Mouse (Mus musculus) hindbrain, embryonic 12.5 days (tissue): ENCODE measurements around the gene F2. TPM values are rescaled to one million over a fixed set of nuclear protein-coding genes. Genes with fewer than 3 reads are reported as not detected.

Source experiments
- ATAC-seq: fragments of 200-750 bp; cut with Nextera tagmentation; 2 replicates; pipeline ENCODE4 v1.8.0; 2017; ENCODE audit warnings: moderate TSS enrichment; ENCODE audit not compliant: low FRiP score
- H3K27ac ChIP-seq: fragments of 300-500 bp; sonication (generic); 2 replicates; pipeline ENCODE4 v1.5.1; 2016; ENCODE audit warnings: mild to moderate bottlenecking
- H3K27me3 ChIP-seq: fragments of 300-500 bp; sonication (generic); 2 replicates; pipeline ENCODE4 v1.6.1; 2016; ENCODE audit warnings: mild to moderate bottlenecking
- H3K36me3 ChIP-seq: fragments of 300-500 bp; sonication (generic); 2 replicates; pipeline ENCODE4 v1.6.1; 2016; ENCODE audit warnings: mild to moderate bottlenecking
- H3K4me1 ChIP-seq: fragments of 300-500 bp; sonication (generic); 2 replicates; pipeline ENCODE4 v1.6.1; 2016
- H3K4me2 ChIP-seq: fragments of 300-500 bp; sonication (generic); replicated peaks from 2 replicates; pipeline ENCODE4 v1.6.1; 2016; ENCODE audit warnings: mild to moderate bottlenecking
- H3K4me3 ChIP-seq: fragments of 300-500 bp; sonication (generic); 2 replicates; pipeline ENCODE4 v1.5.1; 2016; ENCODE audit warnings: mild to moderate bottlenecking
- H3K9ac ChIP-seq: fragments of 300-500 bp; sonication (generic); 2 replicates; pipeline ENCODE4 v1.6.1; 2016; ENCODE audit warnings: mild to moderate bottlenecking, moderate library complexity
- H3K9me3 ChIP-seq: fragments of 300-500 bp; sonication (generic); replicated peaks from 2 replicates; pipeline ENCODE4 v1.6.1; 2016; ENCODE audit warnings: mild to moderate bottlenecking
- WGBS: fragments of 180-500 bp; shearing (Covaris S2); methylation state at CpG from one replicate; pipeline ENCODE4 v1.1.7; 2016; 5-methylcytosine and 5-hydroxymethylcytosine counted together
- polyA plus RNA-seq: library from polyadenylated mRNA; unstranded; fragments of >200 nt; fragmentation: Nextera tagmentation; extraction: Ambion mirVana; gene quantifications from 2 replicates; pipeline ENCODE4 v1.2.1, GENCODE M21; 2016

The F2 gene
- polyA plus RNA-seq, 1 experiment from 2014 or later: 0.23 TPM

DNA sequence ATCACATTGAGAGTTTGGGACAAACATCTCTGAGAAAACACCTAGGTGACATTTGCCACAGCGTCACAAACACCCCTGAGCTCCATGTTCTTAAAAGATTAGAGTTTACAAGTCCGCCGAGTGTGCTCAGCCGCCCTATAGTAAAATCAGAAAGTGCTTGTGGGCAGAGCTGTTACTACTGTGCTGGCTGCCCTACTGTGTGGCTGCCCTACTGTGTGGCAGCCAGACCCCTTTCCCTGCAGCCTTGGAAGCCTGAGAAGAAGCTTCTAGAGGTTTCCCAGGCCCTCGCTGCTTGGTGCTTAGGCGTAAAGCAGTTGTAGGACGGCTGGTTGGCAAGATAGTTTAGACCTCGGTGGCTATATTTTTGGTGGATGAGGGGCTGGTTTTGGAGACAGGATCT is 23.4 kb upstream of the F2 start:
- WGBS: 95% methylated on average over 8 of the region's 8 CpGs
- Histone ChIP-seq H3K4me1 (no peaks in the 10 kb centered on the region), H3K27ac (no peak overlapping the region), H3K9ac (no peak overlapping the region), H3K36me3 (peaks cover 79% of the 10 kb centered on the region), H3K27me3 (no peaks in the 10 kb centered on the region), H3K9me3 (no peaks in the 10 kb centered on the region), H3K4me3 (no peak overlapping the region), H3K4me2 (no peak overlapping the region)
- ATAC-seq: no peak

DNA sequence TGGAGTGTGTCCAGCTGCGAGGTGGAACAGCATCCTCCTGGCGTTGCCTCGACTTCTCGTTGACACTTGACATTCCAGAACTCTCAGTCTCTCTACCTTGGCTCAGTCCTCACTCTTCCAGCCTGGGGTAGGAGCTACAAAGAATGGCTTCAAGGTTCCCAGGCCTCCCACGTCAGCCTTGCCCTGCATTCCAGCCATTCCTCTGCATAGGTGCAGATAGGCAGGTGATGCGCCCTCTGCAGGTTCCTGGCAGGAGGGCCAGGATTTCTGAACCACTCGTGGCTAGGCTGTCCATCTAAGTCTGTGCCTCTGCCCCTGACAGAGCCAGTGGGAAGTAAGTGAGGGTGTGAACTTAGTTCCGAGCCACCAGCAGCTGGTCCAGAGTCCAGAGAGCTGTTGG is 20.6 kb upstream of the F2 start:
- WGBS: 82% methylated on average over 8 of the region's 8 CpGs
- ATAC-seq: no peak
- H3K9me3 ChIP-seq: no peaks in the 10 kb centered on the region

DNA sequence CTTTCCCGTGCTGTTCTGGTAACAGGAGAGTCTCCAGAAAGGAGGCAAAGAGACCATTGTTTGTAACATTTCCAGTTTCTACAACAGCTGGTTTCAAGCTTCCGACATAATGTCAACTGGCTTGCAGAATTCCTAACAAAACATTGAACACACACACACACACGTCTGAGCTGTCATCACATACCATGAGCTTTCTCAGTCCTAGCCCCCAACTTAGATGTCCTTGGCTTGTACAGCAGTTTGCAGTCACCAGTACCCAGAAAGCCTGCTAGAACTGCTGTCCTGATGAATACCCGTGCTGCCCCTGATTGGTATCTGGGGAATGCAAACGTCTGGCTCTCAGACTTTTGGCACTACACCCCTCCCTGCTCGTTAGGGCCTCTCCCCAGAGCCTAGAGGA is 19.6 kb upstream of the F2 start:
- peaks cover 59% of the 10 kb centered on the region for H3K36me3 ChIP-seq
- H3K4me3 ChIP-seq: no peak overlapping the region
- no peak overlapping the region for H3K9ac ChIP-seq
- H3K27me3 ChIP-seq: no peaks in the 10 kb centered on the region
- ATAC-seq: no peak
- H3K4me1 ChIP-seq: peaks cover 8% of the 10 kb centered on the region
- H3K9me3 ChIP-seq: no peaks in the 10 kb centered on the region
- no peak overlapping the region for H3K4me2 ChIP-seq
- H3K27ac ChIP-seq: no peak overlapping the region
- 81% methylated on average over 6 of the region's 6 CpGs for WGBS

More for the DNA sequence above, 20.6 kb upstream of the F2 start:
- H3K36me3 ChIP-seq: peaks cover 69% of the 10 kb centered on the region
- H3K9ac ChIP-seq: no peak overlapping the region
- no peak overlapping the region for H3K4me3 ChIP-seq
- H3K4me2 ChIP-seq: no peak overlapping the region
- peaks cover 5% of the 10 kb centered on the region; the same call in 1 of the 2 replicates for H3K4me1 ChIP-seq
- no peaks in the 10 kb centered on the region for H3K27me3 ChIP-seq
- H3K27ac ChIP-seq: no peak overlapping the region

DNA sequence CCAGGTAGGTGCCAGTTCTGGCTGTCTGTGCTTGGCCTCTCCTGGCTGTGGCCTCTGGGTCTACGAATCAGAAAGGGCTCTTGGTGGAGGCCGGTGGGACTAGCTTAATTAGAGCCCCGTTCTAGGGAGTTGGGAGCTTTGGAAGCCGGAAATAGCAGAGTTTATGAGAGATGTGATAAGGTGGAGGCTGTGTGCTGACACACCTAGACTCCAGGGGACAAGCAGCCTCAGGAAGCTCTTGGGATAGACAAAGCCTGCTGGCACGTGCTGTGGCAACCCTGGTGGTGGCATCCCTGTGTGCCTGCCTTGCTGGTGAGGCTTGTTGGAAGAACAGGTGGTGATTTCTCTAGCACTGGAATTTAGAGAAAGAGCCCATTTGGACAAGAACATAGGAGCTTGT is 19.2 kb upstream of the F2 start:
- H3K9ac ChIP-seq: no peak overlapping the region
- no peaks in the 10 kb centered on the region for H3K9me3 ChIP-seq
- H3K36me3 ChIP-seq: peaks cover 59% of the 10 kb centered on the region
- no peak overlapping the region for H3K4me3 ChIP-seq
- no peaks in the 10 kb centered on the region for H3K27me3 ChIP-seq
- no peak overlapping the region for H3K4me2 ChIP-seq
- peaks cover 12% of the 10 kb centered on the region for H3K4me1 ChIP-seq
- H3K27ac ChIP-seq: no peak overlapping the region
- ATAC-seq: no peak
- WGBS: 95% methylated on average over 5 of the region's 5 CpGs

DNA sequence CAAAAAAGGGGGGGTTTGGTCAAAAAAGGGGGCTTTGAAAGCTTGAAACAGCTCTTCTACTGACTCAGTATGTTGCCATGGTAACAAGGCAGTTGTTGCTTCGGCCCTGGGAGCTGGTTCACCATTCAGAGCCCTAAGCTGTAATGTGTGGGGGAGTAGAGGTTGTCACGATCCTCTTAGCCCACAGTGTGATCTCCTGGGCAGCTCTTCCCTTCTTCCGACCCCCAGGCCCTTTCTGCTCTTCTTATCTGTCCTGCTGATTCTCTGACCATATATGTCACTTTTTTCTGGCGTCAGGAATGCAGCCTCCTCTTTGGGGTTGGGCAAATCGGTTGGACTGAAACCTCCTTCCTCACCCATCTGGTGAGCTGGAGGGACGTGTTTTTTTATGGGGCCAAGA is 16.6 kb upstream of the F2 start:
- H3K27me3 ChIP-seq: no peaks in the 10 kb centered on the region
- WGBS: 55% methylated on average over 6 of the region's 6 CpGs

DNA sequence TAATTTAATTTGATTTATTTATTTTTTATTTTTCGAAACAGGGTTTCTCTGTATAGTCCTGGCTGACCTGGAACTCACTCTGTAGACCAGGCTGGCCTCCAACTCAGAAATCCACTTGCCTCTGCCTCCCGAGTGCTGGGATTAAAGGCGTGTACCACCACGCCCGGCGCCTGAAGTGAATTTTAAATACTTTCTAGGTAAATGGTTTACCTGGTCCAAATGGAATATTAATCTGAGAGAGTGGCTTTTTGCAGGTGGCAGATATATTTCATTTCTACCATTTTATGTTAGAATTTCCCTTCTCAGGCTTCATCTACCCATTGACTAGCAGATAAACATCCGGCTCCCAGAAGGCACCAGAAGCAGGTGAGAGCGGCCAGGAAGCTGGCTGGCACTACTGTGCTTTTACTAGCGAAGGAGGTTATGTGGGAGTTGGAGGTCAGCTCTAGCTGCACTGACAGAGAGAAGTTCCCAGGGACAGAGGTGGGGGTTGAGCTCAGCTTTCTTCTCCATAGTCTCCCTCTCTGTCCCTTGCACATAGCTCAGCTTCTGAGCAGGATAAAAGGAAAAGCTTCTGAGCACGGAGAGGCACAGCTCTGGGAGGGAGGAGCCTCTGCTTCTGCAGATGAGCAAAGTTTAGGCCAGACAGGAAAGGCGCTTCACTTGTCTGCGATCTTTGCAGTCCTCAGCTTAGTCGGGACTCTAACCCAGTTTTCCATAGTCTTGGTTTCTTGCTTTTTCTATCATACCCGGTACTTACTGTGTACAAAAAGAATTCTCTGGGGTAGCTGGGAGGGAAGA is 15.4 kb upstream of the F2 start:
- peaks cover 48% of the 10 kb centered on the region for H3K36me3 ChIP-seq
- peaks cover 20% of the 10 kb centered on the region for H3K4me1 ChIP-seq
- ATAC-seq: no peak
- H3K9me3 ChIP-seq: no peaks in the 10 kb centered on the region
- 89% methylated on average over 14 of the region's 14 CpGs for WGBS
- no peaks in the 10 kb centered on the region for H3K27me3 ChIP-seq
- no peak overlapping the region for H3K9ac ChIP-seq
- no peak overlapping the region for H3K4me2 ChIP-seq
- no peak overlapping the region for H3K4me3 ChIP-seq
- H3K27ac ChIP-seq: no peak overlapping the region

More for the DNA sequence above, 16.6 kb upstream of the F2 start:
- no peak for ATAC-seq
- Histone ChIP-seq H3K9me3 (no peaks in the 10 kb centered on the region), H3K4me1 (peaks cover 20% of the 10 kb centered on the region), H3K4me2 (no peak overlapping the region), H3K9ac (no peak overlapping the region), H3K4me3 (no peak overlapping the region), H3K27ac (no peak overlapping the region), H3K36me3 (peaks cover 48% of the 10 kb centered on the region)

DNA sequence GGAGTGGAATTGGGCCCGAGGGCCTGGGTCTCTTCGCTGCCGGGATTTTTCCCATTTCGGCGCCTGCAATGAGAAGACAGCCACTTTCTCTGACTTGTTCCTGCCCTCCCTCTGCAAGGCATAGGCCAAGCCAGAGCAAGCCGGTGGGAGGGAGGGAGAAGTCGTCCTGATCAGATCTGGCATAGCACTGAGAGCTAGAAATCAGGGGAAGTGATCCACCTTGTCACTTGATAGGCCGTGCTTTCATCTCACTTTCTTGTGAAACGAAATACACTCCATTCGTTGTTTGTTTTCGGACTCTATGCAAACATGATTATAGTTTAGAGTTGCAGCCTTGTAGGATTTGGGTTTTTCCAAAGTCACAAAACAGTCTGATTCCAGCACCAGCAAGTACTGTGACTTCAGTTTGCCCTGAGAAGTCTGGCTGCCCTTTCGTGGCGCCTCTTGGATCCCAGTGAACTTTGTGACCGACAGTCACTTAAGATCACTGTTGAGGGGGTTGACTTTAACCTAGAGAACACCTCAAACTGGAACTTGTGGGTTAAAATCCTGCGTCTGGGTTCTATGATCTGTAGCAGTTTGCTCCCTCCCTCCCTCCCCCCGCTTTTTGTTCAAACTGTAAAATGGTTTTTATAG is 14.3 kb upstream of the F2 start:
- H3K4me3 ChIP-seq: peak overlapping the region; percentile 91
- no peaks in the 10 kb centered on the region for H3K27me3 ChIP-seq
- H3K9me3 ChIP-seq: no peaks in the 10 kb centered on the region
- 22% methylated on average over 16 of the region's 16 CpGs for WGBS
- H3K9ac ChIP-seq: peak overlapping the region; percentile 74
- ATAC-seq: peak; percentile 62
- H3K4me1 ChIP-seq: peaks cover 20% of the 10 kb centered on the region
- peak overlapping the region; percentile 76 for H3K27ac ChIP-seq
- H3K4me2 ChIP-seq: peak overlapping the region; percentile 91
- H3K36me3 ChIP-seq: peaks cover 50% of the 10 kb centered on the region

DNA sequence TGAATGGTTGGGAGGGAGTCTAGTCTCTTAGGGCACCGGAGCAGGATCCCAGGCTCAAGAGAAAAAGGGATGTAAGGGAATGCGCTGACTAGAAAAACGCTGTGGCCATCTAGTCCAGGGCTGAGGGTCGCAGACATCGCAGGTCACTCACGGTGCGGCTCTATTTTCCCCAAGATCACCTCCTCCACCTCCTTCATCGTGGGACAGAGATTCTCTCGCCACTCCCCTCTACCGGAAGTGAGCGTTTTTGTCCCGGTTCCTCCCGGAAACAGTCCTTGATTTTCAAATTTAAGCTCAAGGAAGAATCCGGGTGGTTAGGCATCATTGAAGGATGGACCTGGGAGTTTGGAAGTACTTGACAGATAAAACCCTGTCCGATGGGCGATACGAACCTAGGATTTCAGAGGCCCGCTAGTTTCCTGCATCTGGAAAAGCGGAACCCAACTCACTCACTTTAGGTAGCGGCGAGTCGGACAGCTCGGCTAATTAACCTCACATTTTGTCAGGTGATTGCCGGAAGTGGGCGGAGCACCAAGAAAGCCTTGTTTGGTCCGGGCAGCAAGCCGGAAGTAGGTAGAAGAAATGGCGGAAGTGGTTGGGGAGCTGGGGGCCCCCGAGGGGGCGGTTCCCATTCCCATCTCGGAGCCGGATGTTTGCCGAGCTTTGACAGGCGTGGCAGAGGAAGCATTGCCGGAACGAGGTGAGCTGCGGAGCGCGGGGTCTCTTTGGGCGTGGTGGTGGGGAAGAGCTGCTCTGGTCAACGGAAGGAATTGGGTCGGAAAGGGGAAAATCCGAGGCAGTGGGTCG is 13.5 kb upstream of the F2 start, which contains the start of the genes Zfp408 and Arhgap1:
TSS of gene Zfp408 (minus strand) at position 239 of the 807 bp plus-strand sequence.
TSS of gene Arhgap1 (plus strand) at position 308 of the 807 bp plus-strand sequence.
- H3K27me3 ChIP-seq: no peaks in the 10 kb centered on the region
- peak within 1 kb of the TSS; percentile 91 for H3K4me2 ChIP-seq
- 0% methylated on average over 44 of the region's 44 CpGs for WGBS
- peak within 1 kb of the TSS; percentile 76 for H3K27ac ChIP-seq
- peak within 1 kb of the TSS; percentile 91 for H3K4me3 ChIP-seq
- H3K9ac ChIP-seq: peak within 1 kb of the TSS; percentile 97
- H3K36me3 ChIP-seq: peaks cover 50% of the 10 kb centered on the region
- no peaks in the 10 kb centered on the region for H3K9me3 ChIP-seq
- peaks cover 20% of the 10 kb centered on the region for H3K4me1 ChIP-seq
- peak; percentile 93 for ATAC-seq

DNA sequence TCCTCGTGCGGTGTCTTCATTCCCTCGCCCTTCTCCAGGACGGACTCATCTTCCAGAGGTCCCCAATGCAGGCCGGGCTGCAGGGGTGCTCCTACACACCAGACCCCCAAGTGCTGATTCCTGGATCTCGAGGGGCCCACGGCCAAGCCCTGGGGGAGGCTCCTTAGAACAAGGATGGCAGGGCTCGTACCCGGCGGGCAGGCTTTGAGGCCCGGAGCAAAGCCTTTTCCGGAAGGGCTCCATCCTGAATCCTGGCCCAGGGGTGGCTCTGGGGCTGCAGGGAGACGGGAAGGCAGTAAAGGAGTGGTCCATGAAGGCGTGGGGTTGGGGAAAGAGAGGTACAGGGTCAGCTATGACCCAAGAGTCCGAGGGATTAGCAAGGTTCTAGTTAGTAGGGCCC is 12.9 kb upstream of the F2 start:
- Histone ChIP-seq H3K27me3 (no peaks in the 10 kb centered on the region), H3K36me3 (peaks cover 50% of the 10 kb centered on the region), H3K4me2 (peak overlapping the region; percentile 91), H3K4me3 (peak overlapping the region; percentile 91), H3K4me1 (peaks cover 20% of the 10 kb centered on the region), H3K9ac (peak overlapping the region; percentile 97), H3K27ac (peak overlapping the region; percentile 76), H3K9me3 (no peaks in the 10 kb centered on the region)
- WGBS: 4% methylated on average over 15 of the region's 15 CpGs
- no peak; the same call in 1 of the 2 replicates for ATAC-seq

DNA sequence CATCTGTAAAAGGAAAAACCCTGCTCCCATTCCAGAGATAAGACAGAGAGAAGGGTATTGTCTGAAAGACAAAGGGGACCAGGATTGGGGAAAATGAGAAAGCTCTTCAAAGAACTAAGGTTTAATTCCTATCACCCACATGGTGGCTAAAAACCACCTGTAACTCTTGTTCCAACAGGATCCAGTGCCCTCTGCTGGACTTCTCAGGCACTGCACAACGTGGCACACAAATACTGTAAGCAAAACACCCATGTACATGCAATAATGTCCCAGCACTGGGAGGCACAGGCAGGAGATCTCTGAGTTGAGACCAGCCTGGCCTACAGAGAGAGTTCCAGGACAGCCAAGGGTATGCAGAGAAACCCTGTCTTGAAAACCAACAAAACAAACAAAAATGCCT is 10.5 kb upstream of the F2 start:
- no peak overlapping the region for H3K4me2 ChIP-seq
- H3K9me3 ChIP-seq: no peaks in the 10 kb centered on the region
- WGBS: 32% methylated on average over 1 of the region's 1 CpGs
- H3K4me1 ChIP-seq: peaks cover 15% of the 10 kb centered on the region
- no peak for ATAC-seq
- peaks cover 58% of the 10 kb centered on the region for H3K36me3 ChIP-seq
- no peaks in the 10 kb centered on the region for H3K27me3 ChIP-seq
- no peak overlapping the region for H3K4me3 ChIP-seq
- H3K27ac ChIP-seq: no peak overlapping the region
- H3K9ac ChIP-seq: no peak overlapping the region

DNA sequence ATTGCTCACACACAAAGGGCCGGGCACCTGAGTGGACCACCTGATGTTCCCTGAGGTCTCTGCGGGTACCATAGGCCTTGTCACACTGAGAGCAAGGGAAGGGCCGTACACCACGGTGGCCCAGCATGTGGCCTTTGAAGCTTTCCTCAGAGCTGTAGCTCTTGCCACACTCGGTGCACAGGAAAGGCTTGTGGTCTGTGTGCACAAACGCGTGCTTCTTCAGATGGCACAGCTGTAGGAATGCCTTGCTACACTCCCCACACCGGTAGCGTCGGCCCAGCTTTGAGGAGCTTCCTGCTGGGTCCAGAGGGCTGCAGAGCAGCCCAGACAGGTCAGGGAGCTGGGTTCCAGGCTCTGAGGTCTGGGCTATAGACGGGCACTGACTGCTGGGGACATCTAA is 9.6 kb upstream of the F2 start:
- Histone ChIP-seq H3K27me3 (no peaks in the 10 kb centered on the region), H3K9me3 (no peaks in the 10 kb centered on the region), H3K4me2 (no peak overlapping the region), H3K36me3 (peaks cover 58% of the 10 kb centered on the region), H3K9ac (no peak overlapping the region), H3K27ac (no peak overlapping the region), H3K4me1 (peaks cover 11% of the 10 kb centered on the region), H3K4me3 (no peak overlapping the region)
- 92% methylated on average over 11 of the region's 11 CpGs for WGBS
- ATAC-seq: no peak

DNA sequence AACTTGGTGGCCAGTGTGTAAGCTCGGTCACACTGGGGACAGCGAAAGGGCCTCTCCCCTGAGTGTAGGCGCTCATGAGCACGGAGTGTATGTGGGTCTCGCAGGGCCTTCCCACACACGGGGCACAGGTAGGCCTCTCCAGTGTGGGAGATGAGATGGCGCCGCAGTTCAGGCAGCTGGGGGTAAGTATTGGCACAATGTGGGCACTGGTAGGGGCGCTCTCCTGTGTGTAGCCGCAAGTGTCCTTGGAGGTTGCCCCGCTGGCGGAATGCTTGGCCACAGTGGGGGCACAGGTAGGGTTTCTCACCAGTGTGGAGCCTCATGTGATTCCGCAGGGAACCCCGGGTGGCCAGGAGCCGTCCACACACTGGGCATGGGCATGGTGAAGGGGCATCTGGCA is 9.1 kb upstream of the F2 start:
- no peak overlapping the region for H3K9ac ChIP-seq
- peaks cover 8% of the 10 kb centered on the region for H3K4me1 ChIP-seq
- ATAC-seq: no peak
- no peak overlapping the region for H3K4me3 ChIP-seq
- H3K27me3 ChIP-seq: no peaks in the 10 kb centered on the region
- H3K36me3 ChIP-seq: peaks cover 58% of the 10 kb centered on the region
- H3K27ac ChIP-seq: no peak overlapping the region
- H3K4me2 ChIP-seq: no peak overlapping the region
- 97% methylated on average over 15 of the region's 15 CpGs for WGBS
- no peaks in the 10 kb centered on the region for H3K9me3 ChIP-seq
